Mouse (Mus musculus) heart, postnatal 14 days (tissue): ENCODE measurements around the gene Pdp2. TPM values are rescaled to one million over a fixed set of nuclear protein-coding genes. Genes with fewer than 3 reads are reported as not detected.
"Not testable (repeated sequence)": the region's sequence is repeated elsewhere in the genome, so short reads cannot be mapped to it uniquely, and the experiment has no call there.

Source experiments
- DNase-seq, 2 experiments: peaks; one replicate each; pipeline ENCODE4 v3.0.0; 2021 to 2022
- intact Hi-C: fragments of 180-260 bp; cut with DNase I; formaldehyde crosslinking; loops from one replicate; pipeline ENCODE4 v1.15.1; 2025
- long read RNA-seq, 2 experiments: library from polyadenylated mRNA; stranded (forward); transcript quantifications; one replicate each; pipeline ENCODE4 v2.0.0; 2021
- total RNA-seq, 2 experiments: library from RNA; stranded (reverse); gene quantifications; 2 replicates each; pipeline ENCODE4 v1.2.3; 2021

Gene Pdp2
- 10 to 100 TPM; 17.0 to 18.2 TPM for total RNA-seq
- long read RNA-seq, experiment 1, full-length matches to known transcripts, result 6 of 7 reads
- long read RNA-seq, experiment 1, partial matches to known transcripts, result 0 of 7 reads
- long read RNA-seq, experiment 1, other reads (novel, unspliced or antisense), result 1 of 7 reads
- long read RNA-seq, experiment 2, full-length matches to known transcripts, result 7 of 7 reads
- long read RNA-seq, experiment 2, partial matches to known transcripts, result 0 of 7 reads
- long read RNA-seq, experiment 2, other reads (novel, unspliced or antisense), result 0 of 7 reads

DNA sequence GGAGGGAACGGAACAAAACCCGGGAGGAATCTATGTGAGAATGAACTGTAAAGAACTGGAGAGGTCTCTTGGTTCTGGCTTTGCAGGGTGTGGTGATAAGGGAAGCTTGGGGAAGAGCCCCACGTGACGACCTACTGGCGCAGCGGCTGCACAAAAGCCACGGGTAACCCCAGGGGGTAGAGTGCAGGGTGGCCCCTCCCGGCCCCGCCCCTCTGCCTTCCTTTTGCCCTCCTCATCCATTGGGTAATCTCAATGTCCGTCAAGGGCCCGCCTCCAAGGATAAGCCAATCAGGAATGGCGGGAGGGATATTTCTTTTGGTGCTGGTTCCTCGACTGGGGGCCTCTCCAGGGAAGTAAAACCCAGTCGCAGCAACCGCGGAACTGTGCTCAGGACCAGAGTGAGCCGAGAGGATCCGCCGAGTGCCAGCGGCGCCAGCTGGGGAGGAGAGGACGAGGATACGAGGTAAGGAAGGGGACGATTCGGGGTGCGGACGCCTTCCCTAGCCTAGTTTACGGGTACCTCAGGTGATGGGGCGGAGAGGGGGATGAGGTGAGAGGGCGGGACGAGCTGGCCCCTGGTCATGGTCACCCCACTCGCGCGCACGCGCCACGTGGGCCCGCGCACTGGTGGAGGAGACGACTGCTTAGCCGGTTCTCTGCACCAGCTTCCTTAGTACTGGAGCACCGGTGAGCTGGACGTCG, at the start of gene Pdp2:
Gene Pdp2 (plus strand): TSS at position 319 of the 702 bp plus-strand sequence.
- DNase-seq, result peak; percentile 88 to 91
- intact Hi-C loops, result loop anchor here (10.0 kb wide), 2 partner anchors 584 to 634 kb away; partner anchors contain the start of genes Cbfb and D230025D16Rik

DNA sequence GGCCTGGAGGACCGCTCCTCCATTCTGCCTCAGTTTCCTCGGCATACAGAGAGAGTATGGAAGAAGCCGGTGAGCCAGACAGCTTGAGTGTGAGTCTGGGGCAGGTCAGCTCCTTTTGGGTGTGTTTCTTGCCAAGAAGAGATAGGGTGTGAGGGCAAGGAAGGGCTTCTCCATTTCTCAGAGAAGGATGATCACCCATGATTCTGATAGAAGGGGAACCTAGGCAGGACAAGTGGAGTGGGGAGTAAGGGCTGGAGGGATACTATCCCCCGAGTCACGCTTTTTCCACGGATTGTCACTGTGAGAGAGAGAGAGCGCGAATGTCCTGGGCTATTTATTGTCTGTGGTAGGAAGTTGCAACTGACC, 49.8 kb upstream of the Pdp2 start:
- DNase-seq, result no peak
- intact Hi-C loops, result no loop called here

DNA sequence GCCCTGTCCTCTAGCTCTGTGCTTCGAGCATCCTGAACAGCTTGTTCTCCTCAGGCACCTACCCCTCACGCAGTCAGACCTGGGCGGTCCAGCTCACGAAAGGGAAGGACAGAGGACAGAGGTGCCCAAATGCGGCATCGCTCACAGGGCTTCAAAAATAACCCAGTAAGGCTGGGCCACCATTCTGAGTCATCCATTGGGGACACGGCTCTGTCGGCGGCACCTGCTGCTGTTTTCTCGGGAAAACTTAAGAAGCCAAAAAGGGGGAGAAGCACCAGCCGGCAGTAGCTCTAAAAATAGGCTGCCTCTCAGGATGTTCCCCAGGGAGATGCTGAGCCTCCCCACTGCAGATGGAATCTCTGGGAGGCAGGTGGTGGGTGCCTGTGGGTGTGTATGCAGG, 49.1 kb upstream of the Pdp2 start:
- DNase-seq, result no peak
- intact Hi-C loops, result no loop called here

DNA sequence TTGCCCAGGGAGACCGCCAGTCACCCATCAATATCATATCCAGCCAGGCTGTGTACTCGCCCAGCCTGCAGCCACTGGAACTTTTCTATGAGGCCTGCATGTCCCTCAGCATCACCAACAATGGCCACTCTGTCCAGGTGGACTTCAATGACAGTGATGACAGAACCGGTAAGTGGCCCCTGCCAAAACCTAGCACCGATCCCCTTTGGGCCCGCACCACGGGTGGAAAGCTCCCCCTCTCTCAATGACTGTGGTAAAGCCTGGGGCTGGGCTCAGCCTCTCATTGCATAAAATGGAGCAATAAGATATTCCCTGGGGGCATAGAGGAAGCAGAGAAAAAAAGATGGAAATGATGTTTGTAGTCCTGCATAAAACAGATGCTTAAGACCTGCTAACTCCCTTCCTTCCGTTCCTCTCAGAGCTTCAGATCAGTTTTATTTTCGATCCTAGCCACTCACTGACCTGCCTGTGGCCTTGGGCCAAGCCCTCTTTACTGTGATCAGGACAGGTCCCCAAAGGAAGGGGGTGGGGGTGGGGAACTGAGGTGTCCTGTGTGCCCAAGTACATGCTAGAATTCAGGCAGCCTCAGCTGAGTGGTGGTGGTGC, 47.7 kb upstream of the Pdp2 start:
- intact Hi-C loops, result no loop called here
- DNase-seq, result peak; percentile 17 to 41

DNA sequence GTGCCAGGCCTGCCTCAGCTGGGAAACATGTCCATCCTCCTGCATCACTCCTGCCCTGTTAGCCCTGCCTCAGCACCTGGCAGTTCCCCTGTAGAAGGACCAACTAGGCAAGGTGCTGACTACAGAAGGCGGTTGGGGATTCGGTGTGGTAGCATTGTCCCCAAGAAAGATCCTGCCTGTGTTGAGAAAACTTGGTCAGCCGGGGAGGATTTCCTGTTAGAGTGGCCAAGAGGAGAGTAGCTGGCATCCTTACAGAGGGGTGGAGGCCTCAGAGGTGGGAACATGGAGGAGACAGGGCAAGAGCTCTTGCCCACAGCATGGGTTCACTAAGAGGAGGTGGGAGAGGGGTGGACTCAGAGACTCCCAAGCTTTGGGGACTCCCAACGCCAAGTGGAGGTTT, 36.1 kb upstream of the Pdp2 start:
- intact Hi-C loops, result no loop called here
- DNase-seq, result no peak

DNA sequence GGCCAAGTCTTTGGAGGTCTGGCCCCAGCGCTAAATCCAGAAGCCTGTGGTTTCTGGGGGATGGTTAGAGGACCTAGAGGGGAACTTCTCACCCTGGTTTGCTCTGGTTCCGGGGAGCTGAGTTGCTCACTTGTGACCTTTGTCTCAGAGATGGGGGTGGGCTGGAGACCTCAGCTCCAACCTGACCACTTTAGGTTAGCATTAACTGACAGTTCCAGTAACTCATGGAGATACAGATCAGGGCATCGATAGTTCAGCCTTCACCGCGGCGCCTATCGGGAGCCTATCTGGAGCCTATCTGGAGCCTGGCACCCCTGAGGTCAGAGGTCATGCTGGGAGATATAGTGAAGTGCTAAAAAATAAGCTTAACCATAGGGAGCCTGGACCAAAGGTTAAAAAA, 34.0 kb upstream of the Pdp2 start:
- intact Hi-C loops, result no loop called here

DNA sequence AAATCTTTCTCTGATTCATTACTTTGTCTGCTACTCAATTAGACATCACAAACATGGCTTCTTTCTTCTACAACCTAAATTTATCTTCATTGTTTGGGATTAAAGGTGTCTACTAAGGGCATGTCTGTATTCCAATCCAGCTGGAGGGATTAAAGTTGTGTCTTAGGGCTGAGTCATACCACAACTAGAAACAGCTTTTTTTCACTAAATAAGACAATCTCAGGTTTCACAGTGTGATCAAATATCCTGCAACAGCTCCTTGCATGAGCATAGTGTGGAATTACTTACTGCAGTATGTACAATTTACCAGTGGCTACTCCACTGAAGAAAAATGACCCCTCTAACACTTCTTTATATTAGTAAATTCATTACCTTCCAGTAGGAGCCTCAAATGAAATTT, 30.5 kb upstream of the Pdp2 start:
- no peak for DNase-seq
- intact Hi-C loops, result no loop called here

More for the DNA sequence above, 34.0 kb upstream of the Pdp2 start:
- DNase-seq, result no peak

DNA sequence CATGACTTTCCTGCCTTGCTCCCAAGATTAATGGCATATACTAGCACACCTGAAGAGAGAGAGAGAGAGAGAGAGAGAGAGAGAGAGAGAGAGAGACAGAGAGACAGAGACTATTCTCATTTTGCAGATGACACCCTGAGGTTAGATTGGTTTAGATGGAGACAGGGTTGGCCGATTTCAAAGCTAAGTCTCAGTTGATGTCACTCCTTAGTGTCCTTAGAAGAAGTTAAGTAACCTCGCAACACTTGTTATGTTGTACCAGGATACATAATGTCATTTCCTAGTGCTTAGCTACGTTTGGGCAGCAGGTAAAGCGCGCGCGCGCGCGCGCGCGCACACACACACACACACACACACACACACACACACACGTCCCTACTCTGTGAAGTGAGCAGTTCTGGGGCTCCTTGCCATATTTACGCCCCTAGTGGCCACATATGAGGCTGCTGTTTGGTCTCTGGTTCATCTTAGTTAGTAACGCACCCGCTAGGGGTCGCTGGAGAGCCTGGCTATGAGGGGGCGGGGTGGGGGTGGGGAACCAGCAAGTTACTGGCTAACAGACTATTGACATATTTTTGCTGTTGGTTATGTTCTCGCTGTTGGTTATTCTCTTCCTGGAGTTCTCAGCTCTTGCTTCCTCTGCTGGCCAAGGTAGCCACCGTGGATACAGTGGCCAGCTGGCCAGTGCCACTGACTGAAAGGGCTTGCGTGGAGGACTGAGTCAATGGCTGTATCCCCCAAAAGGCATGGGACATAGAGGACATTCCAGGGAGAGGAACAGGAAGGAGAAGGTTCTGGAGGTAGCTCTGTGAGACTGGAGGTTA, 26.4 kb upstream of the Pdp2 start:
- peak; percentile 88 to 92 for DNase-seq
- intact Hi-C loops, result loop anchor here (5.0 kb wide), 1 partner anchor 123 kb away; the partner anchor contains the start of gene Dync1li2

DNA sequence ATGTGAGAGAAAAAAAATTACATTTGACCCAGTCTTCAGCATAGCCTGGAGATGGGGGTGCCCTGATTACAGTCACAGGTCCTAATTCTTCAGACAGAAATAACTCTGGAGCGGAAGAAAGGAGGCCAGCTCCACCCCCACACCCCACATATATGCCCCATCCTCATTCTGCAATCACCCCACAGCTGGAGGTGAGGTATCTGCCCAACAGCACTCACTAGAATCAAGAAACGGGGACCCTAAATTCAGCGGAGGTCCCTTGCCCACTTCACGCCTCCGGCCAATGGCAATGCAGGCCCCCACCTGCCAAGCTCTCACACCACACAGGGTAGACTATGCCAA, 25.8 kb upstream of the Pdp2 start:
- intact Hi-C loops, result loop anchor here (5.0 kb wide), 1 partner anchor 123 kb away; the partner anchor contains the start of gene Dync1li2
- no peak for DNase-seq

DNA sequence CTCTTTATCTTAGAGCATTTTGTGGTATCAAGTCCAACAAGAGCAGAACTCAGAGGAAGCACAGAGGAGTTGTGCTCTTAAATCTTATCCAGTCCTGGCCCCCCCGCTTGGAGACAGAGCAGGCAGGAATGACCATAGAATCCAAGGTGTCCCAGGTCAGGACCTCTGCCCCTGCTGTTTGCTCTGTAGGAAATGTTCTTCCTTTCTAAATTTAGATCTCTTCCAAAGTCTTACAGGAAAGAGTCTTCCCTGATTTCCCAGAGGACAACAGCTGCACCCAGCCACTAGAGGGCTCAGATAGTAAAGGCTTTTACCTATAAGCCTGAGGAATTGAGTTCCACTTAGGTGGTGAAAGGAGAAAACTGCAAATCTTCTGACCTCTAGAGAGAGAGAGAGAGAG, 21.7 kb upstream of the Pdp2 start:
- DNase-seq, result peak in 1 of 2 experiments; percentile 44
- intact Hi-C loops, result loop anchor here (1.0 to 5.0 kb wide), 2 partner anchors 35 to 127 kb away; partner anchors contain the start of genes Car7, Dync1li2 and Nae1

DNA sequence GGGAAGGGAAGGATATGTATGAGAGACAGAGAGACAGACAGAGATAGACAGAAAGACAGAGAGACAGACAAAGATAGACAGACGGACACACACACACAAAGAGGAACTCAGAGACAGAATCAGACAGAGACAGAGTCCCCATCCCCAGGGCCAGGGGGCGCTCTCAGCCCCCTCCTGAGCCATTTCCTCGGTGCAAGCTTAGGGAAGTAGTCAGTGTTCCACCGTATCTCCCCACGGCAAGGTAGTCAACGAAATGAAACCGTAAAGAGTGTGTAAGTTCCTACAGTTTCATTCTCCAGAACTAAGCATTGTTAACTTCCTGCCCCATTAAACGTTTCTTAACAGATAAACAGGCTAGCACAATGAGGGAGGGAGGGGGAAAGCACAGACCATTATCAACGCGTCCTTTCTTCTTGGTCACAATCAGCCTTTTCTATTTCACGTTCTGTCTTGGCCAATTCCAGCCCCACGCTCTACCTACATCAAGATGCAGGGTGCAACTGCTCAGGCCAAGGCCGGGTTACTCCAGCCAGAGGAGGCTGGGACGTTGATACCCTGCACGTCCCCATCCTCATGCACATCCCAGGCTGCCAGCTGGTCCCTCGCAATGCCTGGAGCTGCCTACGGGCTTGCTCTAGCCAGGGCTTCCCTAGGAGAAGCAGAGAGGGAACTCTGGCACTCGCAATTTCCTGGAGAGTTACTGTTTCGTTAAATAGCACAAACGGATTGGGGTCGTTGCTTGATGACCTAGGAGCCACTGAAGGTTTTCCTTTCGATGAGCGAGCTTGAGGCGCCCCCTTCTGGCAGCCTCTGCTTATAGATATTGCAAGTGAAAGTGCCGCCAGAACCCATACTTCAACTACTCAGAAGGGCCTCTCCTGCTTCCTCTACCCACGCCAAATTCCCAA, 20.6 kb upstream of the Pdp2 start:
- peak; percentile 89 to 90 for DNase-seq

DNA sequence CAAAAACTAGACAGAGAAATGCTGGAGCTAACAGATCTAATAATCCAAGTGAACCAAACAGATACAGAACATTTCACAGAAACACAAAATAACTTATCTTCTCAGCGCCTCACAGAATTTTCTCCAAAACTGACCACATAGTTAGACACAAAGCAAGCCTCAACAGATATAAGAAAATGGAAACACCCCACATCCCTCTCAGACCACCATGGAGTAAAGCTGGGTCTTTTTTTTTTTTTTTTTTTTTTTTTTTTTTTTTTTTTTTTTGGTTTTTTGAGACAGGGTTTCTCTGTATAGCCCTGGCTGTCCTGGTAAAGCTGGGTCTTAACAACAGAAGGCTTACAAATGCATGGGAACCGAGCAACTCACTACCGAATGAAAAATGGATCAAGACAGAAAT, 14.4 kb upstream of the Pdp2 start:
- intact Hi-C loops, result no loop called here
- DNase-seq, result no peak

More for the DNA sequence above, 20.6 kb upstream of the Pdp2 start:
- intact Hi-C loops, result loop anchor here (1.0 to 5.0 kb wide), 2 partner anchors 226 to 318 kb away; partner anchors contain the start of gene Cklf

DNA sequence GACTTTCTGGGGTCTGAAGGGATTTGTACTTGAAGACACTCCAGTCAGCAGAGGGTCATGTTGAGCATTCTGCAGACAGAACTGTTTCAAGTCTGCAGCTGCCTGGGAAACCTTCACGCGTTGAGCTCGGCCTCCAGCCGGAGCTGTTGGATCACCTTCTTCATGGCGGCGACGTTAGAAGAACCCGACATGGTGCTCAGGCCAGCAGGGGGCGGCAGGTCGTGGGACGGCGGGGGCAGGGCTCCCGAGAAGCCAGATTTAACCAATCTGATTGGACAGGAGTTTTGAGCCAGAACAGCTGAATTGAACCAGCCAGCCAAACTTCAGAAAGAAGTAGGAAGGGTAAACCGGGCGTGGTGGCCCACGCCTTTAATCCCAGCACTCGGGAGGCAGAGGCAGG, 13.6 kb upstream of the Pdp2 start:
- DNase-seq, intact Hi-C loops: not testable (repeated sequence)

DNA sequence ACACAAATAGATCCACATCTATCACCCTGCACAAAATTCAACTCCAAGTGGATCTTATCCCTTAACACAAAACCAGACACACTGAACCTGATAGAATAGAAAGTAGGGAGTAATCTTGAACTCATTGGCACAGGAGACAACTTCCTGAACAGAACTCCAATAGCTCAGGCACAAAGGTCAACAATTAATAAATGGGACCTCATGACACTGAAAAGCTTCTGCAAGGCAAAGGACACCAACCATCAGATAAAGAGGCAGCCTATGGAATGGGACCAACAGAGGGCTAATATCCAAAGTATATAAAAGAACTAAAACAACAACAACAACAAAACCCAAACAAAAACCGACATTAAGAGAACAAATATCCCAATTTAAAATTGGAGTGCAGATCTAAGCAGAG, 6.7 kb upstream of the Pdp2 start:
- intact Hi-C loops, result no loop called here
- DNase-seq, result no peak

DNA sequence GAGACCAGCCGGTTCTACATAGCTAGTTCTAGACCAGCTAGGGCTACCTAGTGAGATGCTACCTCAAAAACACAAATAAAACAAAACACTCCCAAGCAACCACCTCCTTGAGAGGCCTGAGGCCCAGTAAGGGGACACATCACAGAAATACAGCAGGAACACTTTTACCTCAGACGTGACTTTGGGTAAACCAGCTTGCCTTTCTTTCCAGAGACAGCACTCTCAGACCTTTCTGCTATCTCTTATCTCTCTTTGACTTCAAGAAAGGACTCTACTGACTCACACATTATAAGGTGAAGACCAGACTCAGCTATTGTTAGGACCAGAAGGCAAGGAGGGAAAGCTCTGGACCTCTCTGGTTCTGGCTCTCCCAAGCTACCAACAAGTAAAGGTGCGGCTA, 967 bp upstream of the Pdp2 start:
- no peak for DNase-seq
- intact Hi-C loops, result loop anchor here (10.0 kb wide), 2 partner anchors 585 to 635 kb away; partner anchors contain the start of genes Cbfb and D230025D16Rik

DNA sequence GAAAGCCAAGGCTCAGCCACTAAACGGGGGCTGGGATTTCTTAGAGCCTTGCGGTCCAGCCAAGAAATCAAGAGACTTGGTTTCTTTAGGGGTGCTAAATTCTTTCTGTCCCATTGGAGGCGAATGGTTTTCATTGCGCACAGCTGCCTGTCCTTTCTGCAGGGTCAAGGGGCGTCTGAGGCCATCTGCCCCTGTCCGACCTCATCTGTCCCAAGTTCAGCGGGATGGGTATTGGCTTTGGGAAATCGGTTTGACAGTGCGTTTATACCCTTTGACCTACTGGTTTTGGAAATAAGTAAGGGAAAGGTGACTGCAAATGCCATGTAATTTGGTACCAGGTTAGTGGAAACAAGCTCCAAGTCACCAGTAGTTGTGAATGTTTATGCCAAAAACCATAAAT, 605 bp downstream of the Pdp2 start:
- no peak for DNase-seq
- intact Hi-C loops, result loop anchor here (10.0 kb wide), 2 partner anchors 583 to 633 kb away; partner anchors contain the start of genes Cbfb and D230025D16Rik

DNA sequence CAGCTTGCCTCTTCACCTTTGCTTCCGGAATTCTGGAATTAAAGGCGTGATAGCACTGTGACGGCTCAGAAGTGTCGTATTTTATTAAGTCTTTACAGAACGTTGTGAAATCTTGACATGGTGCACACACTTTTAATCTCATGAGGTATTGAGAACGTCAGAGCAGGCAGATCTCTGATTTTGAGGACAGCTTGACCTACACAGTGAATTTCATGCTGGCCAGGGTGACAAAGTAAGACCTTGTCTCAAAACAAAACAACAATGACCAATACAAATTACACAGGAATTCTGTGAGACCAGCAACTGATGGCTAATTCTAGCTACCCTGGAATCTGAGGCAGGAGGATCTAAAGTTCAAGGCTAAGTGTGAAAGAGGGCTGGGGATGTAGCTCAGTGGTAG, 1.3 kb downstream of the Pdp2 start:
- intact Hi-C loops, result loop anchor here (10.0 kb wide), 2 partner anchors 582 to 632 kb away; partner anchors contain the start of genes Cbfb and D230025D16Rik

DNA sequence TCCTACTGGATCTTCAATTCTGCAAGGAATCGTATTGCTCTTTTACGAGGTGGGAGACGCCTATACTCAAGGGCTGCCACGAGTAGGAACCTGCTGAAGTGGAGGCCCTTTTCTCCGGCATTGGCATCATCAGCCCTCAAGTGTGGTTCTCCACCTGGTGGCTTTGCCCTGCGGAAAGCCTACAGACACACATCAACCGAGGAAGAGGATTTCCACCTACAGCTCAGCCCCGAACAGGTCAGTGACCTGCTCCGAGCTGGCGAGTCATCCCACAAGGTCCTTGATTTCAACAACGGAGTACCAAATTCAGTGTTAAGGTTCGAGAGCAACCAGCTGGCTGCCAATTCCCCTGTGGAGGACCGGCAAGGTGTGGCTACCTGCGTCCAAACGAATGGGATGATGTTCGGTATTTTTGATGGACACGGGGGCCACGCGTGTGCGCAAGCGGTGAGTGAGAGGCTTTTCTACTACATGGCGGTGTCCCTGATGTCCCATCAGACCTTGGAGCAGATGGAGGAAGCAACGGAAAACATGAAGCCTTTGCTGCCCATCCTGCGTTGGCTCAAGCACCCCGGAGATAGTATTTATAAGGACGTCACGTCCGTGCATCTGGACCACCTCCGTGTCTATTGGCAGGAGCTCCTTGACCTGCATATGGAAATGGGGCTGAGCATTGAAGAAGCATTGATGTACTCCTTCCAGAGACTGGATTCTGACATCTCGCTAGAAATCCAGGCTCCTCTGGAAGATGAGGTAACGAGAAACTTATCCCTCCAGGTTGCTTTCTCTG, 2.5 kb downstream of the Pdp2 start:
- intact Hi-C loops, result loop anchor here (10.0 kb wide), 2 partner anchors 581 to 631 kb away; partner anchors contain the start of genes Cbfb and D230025D16Rik

More for the DNA sequence above, 1.3 kb downstream of the Pdp2 start:
- no peak for DNase-seq

More for the DNA sequence above, 2.5 kb downstream of the Pdp2 start:
- no peak for DNase-seq
